Mouse (Mus musculus) brain, embryonic 14.5 days (tissue): Measurements from ENCODE around the gene Prkd2.
A peak's percentile ranks its signal among the peaks of the same experiment; 100 is the strongest.

Experiments used
- CTCF ChIP-seq: fragments of 200-500 bp; IDR thresholded peaks from 2 replicates; pipeline ENCODE4 v1.5.1; 2012; ENCODE audit warnings: inconsistent platforms, mild to moderate bottlenecking, moderate library complexity, borderline replicate concordance; ENCODE audit not compliant: insufficient read depth, insufficient read length; ENCODE audit errors: extremely low read depth
- POLR2A ChIP-seq: fragments of 200-500 bp; IDR thresholded peaks from 2 replicates; pipeline ENCODE4 v1.6.1; 2012; ENCODE audit warnings: mild to moderate bottlenecking, inconsistent platforms, borderline replicate concordance; ENCODE audit not compliant: poor library complexity, insufficient read depth, insufficient read length, severe bottlenecking; ENCODE audit errors: extremely low read depth

- TF ChIP-seq CTCF (peak; percentile 89), POLR2A (no peak)
Measured at GRCm38 (mm10) chr7:16809739-16810138, 33.0 kb upstream of the Prkd2 start.
